Mouse (Mus musculus) liver, embryonic 11.5 days (tissue): ENCODE data around the gene Atad1. TPM values are rescaled to one million over a fixed set of nuclear protein-coding genes. Genes with fewer than 3 reads are reported as not detected.

Experiments
- ATAC-seq: fragments of 200-750 bp; cut with Nextera tagmentation; replicated peaks from 2 replicates; pipeline ENCODE4 v1.8.0; 2017; ENCODE audit warnings: moderate number of reproducible peaks, mild to moderate bottlenecking, moderate TSS enrichment, moderate library complexity; ENCODE audit not compliant: low FRiP score
- DNase-seq: peaks from one replicate; pipeline ENCODE4 v3.0.0-alpha.2; 2017; ENCODE audit warnings: low spot score
- H3K27ac ChIP-seq: fragments of 300-500 bp; sonication (generic); 2 replicates; pipeline ENCODE4 v1.5.1; 2014; ENCODE audit warnings: mild to moderate bottlenecking, low read depth, low read length, control low read depth
- H3K27me3 ChIP-seq: fragments of 300-500 bp; sonication (generic); replicated peaks from 2 replicates; pipeline ENCODE4 v1.6.1; 2014; ENCODE audit warnings: low read length, mixed read lengths; ENCODE audit not compliant: control insufficient read depth, insufficient read depth
- H3K36me3 ChIP-seq: fragments of 300-500 bp; sonication (generic); 2 replicates; pipeline ENCODE4 v1.6.1; 2014; ENCODE audit warnings: mild to moderate bottlenecking, low read length, moderate library complexity, mixed read lengths; ENCODE audit not compliant: control insufficient read depth, insufficient read depth
- H3K4me1 ChIP-seq: fragments of 300-500 bp; sonication (generic); replicated peaks from 2 replicates; pipeline ENCODE4 v1.6.1; 2014; ENCODE audit warnings: low read length, mixed read lengths; ENCODE audit not compliant: control insufficient read depth, insufficient read depth
- H3K4me2 ChIP-seq: fragments of 300-500 bp; sonication (generic); 2 replicates; pipeline ENCODE4 v1.6.1; 2014; ENCODE audit warnings: mild to moderate bottlenecking, control low read depth, moderate library complexity
- H3K4me3 ChIP-seq: fragments of 300-500 bp; sonication (generic); 2 replicates; pipeline ENCODE4 v1.5.1; 2014; ENCODE audit warnings: low read depth, low read length, control low read depth
- H3K9ac ChIP-seq: fragments of 300-500 bp; sonication (generic); 2 replicates; pipeline ENCODE4 v1.6.1; 2014; ENCODE audit warnings: low read depth, low read length, control low read depth
- H3K9me3 ChIP-seq: fragments of 300-500 bp; sonication (generic); 2 replicates; pipeline ENCODE4 v1.6.1; 2016; ENCODE audit warnings: low read length, inconsistent platforms, mixed read lengths; ENCODE audit not compliant: control insufficient read depth
- WGBS: fragments of 180-500 bp; shearing (Covaris S2); extraction: QIAGEN DNeasy Blood & Tissue Kit; methylation state at CpG from one replicate; pipeline ENCODE4 v1.1.7; 2014; 5-methylcytosine and 5-hydroxymethylcytosine counted together
- polyA plus RNA-seq: library from polyadenylated mRNA; unstranded; fragments of >200 nt; fragmentation: Nextera tagmentation; extraction: Ambion mirVana; gene quantifications from 2 replicates; pipeline ENCODE4 v1.2.1, GENCODE M21; 2014

Atad1 gene
- polyA plus RNA-seq, 1 experiment from 2014 or later: 58.6 TPM

DNA sequence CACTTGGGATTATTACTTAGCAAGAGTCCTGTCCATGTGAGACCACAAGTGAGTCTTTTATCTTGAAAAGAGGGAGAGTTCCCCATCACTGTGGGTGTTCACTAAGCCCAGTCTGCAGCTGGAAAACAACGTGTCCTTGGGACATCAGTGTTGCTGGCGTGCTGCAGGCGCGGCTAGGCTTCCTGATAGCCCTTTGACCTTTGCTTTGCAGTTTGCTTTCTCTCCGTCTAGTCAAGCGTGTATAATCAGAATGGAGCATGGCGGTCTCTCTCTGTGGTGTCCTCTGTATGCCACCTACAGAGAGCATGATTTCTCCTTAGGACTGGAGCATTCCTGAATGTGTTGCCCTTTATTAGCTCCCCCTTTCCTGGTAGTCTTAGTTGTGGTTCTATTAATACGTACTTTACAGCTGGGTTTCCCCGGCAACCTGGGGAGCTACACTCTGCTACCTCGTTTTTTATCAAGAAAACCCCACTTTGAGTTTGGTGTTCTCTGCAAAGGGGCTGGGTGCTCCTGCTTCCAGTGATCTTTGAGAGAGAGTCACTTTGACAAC lies 91.5 kb downstream of the Atad1 start:
- H3K36me3 ChIP-seq: no peaks in the 10 kb centered on the region
- ATAC-seq: peak; percentile 23; the same call in 1 of the 2 replicates
- peaks cover 2% of the 10 kb centered on the region; the same call in 1 of the 2 replicates for H3K4me1 ChIP-seq
- no peaks in the 10 kb centered on the region for H3K27me3 ChIP-seq
- H3K9me3 ChIP-seq: no peaks in the 10 kb centered on the region
- H3K27ac ChIP-seq: peak overlapping the region; percentile 53
- 63% methylated on average over 10 of the region's 10 CpGs for WGBS
- no peak for DNase-seq
- no peak overlapping the region for H3K4me3 ChIP-seq
- H3K4me2 ChIP-seq: no peak overlapping the region
- no peak overlapping the region for H3K9ac ChIP-seq

GRCm38 (mm10) chr19:32646382-32646781 lies 93.2 kb downstream of the Atad1 start:
- 84% methylated on average over 3 of the region's 3 CpGs for WGBS
- no peaks in the 10 kb centered on the region for H3K27me3 ChIP-seq
- H3K4me3 ChIP-seq: no peak overlapping the region
- no peak for ATAC-seq
- DNase-seq: no peak
- H3K9me3 ChIP-seq: no peaks in the 10 kb centered on the region
- H3K36me3 ChIP-seq: no peaks in the 10 kb centered on the region
- H3K9ac ChIP-seq: no peak overlapping the region
- no peak overlapping the region for H3K4me2 ChIP-seq
- H3K27ac ChIP-seq: no peak overlapping the region
- no peaks in the 10 kb centered on the region for H3K4me1 ChIP-seq

GRCm38 (mm10) chr19:32645939-32646338 lies 93.6 kb downstream of the Atad1 start:
- H3K36me3 ChIP-seq: no peaks in the 10 kb centered on the region
- no peaks in the 10 kb centered on the region for H3K27me3 ChIP-seq
- no peak for ATAC-seq
- no peak overlapping the region for H3K9ac ChIP-seq
- no peak overlapping the region for H3K4me2 ChIP-seq
- H3K9me3 ChIP-seq: no peaks in the 10 kb centered on the region
- no peaks in the 10 kb centered on the region for H3K4me1 ChIP-seq
- H3K4me3 ChIP-seq: no peak overlapping the region
- no peak for DNase-seq
- H3K27ac ChIP-seq: no peak overlapping the region
- WGBS: 89% methylated on average over 7 of the region's 7 CpGs

GRCm38 (mm10) chr19:32643642-32644041 lies 95.9 kb downstream of the Atad1 start:
- H3K9me3 ChIP-seq: no peaks in the 10 kb centered on the region
- no peak overlapping the region for H3K4me2 ChIP-seq
- no peak overlapping the region for H3K9ac ChIP-seq
- ATAC-seq: no peak
- DNase-seq: no peak
- no peak overlapping the region for H3K27ac ChIP-seq
- H3K36me3 ChIP-seq: no peaks in the 10 kb centered on the region
- no peak overlapping the region for H3K4me3 ChIP-seq
- WGBS: 88% methylated on average over 3 of the region's 3 CpGs
- no peaks in the 10 kb centered on the region for H3K27me3 ChIP-seq
- no peaks in the 10 kb centered on the region for H3K4me1 ChIP-seq

DNA sequence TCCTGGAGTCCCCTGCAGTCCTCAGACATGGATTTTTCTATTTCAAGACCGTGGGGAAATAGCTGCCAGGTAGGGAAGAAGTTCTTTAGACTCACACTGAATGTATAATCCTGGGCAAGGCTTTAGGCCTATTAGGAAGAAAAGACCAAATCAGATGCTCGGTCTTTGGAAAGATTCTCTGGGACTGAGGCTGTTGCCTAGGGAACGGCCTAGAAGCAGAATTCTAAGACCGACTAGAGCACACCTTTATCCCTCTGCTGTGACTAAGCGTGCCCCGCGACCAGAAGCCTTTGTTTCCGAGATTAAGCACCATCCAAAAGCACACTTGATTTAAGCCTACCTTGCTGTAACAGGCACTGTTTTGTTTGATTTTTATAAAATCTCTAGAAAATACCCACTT lies 97.6 kb downstream of the Atad1 start:
- Histone ChIP-seq H3K27me3 (no peaks in the 10 kb centered on the region), H3K9me3 (no peaks in the 10 kb centered on the region), H3K27ac (no peak overlapping the region), H3K36me3 (no peaks in the 10 kb centered on the region), H3K9ac (no peak overlapping the region), H3K4me2 (no peak overlapping the region), H3K4me3 (no peak overlapping the region), H3K4me1 (peaks cover 11% of the 10 kb centered on the region)
- 89% methylated on average over 8 of the region's 8 CpGs for WGBS
- no peak for ATAC-seq
- DNase-seq: no peak

DNA sequence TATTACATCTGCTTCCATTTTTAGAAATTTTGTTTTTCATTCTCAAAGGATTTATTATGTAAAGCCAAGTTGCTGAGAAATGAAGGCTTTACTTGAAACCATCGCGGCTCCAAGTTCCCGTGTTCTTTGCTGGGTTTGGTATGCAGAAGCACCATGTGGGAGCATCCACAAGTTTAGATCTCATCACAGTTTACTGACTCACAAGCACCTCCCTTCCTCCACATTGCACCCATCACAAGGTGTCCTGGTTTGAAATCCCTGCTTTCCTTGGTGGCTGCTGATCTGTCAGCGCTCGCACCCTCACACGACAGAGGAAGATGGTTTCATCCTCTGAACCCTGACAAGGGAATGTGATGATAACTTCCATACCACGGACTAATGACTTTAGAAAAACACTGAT lies 98.1 kb downstream of the Atad1 start:
- Histone ChIP-seq H3K4me3 (no peak overlapping the region), H3K4me2 (no peak overlapping the region), H3K9me3 (no peaks in the 10 kb centered on the region), H3K27me3 (no peaks in the 10 kb centered on the region), H3K27ac (no peak overlapping the region), H3K4me1 (peaks cover 11% of the 10 kb centered on the region), H3K36me3 (no peaks in the 10 kb centered on the region), H3K9ac (no peak overlapping the region)
- ATAC-seq (no peak), DNase-seq (no peak)
- WGBS: 90% methylated on average over 7 of the region's 7 CpGs

- no peak overlapping the region for H3K9ac ChIP-seq
- H3K27ac ChIP-seq: no peak overlapping the region
- peaks cover 11% of the 10 kb centered on the region for H3K4me1 ChIP-seq
- ATAC-seq (0 out of 2 replicates have a peak, but pooled peaks have one; percentile 41), DNase-seq (no peak)
- WGBS: 30% methylated on average over 13 of the region's 13 CpGs
- H3K27me3 ChIP-seq: no peaks in the 10 kb centered on the region
- no peaks in the 10 kb centered on the region for H3K9me3 ChIP-seq
- no peaks in the 10 kb centered on the region for H3K36me3 ChIP-seq
- no peak overlapping the region for H3K4me3 ChIP-seq
- peak overlapping the region; percentile 35 for H3K4me2 ChIP-seq
Observed at GRCm38 (mm10) chr19:32638276-32638903, 101.2 kb downstream of the Atad1 start.

DNA sequence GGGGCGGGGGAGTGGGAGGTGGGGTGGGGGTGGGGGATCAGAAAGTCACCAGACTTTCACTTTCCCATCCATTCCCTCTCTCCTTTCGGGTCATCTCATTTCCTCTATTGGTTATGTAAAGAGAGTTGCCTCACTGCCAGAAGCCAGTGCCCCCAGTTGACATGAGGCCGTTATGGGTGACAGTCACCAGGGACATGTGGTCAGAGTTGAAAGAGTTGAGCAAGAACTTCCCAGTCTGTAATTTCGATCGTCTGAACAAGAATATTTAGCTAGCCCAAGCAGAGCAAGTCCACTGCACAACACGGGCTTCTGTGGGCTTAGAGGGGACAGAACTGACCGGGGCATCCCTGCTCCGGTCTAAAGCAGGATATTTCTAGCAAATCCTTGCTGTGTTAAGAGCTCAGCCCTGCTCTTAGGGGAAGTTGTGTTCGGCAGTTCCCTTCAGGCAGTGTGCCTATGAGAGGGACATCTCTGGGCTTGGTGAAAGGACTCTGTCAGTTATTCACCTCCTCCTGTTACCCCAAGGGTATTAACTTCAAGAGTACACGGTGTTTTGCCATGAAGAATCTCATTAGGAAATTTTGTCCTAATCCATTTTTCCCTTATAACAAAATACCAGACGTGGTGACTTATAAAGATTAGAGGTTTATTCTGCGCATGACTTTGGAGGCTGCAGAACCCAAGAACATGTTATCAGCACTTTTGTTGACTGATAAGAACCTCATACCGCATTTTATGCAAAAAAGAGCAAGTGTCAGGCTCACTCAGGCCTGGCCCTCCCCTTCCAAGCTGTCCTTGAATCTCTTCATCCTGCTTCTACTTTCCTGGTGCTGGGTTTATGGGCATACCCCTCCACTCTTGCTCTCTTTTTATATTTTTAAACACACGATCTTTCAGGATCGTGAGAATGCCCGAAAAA lies 102.0 kb downstream of the Atad1 start:
- H3K4me1 ChIP-seq: peaks cover 11% of the 10 kb centered on the region
- peak overlapping the region; percentile 35 for H3K4me2 ChIP-seq
- no peaks in the 10 kb centered on the region for H3K27me3 ChIP-seq
- 0 out of 2 replicates have a peak overlapping the region, but pooled peaks have one; percentile 8 for H3K9ac ChIP-seq
- DNase-seq (no peak), ATAC-seq (peak; percentile 53)
- H3K9me3 ChIP-seq: no peaks in the 10 kb centered on the region
- peak overlapping the region; percentile 2; the same call in 1 of the 2 replicates for H3K27ac ChIP-seq
- WGBS: 35% methylated on average over 16 of the region's 16 CpGs
- no peak overlapping the region for H3K4me3 ChIP-seq
- H3K36me3 ChIP-seq: no peaks in the 10 kb centered on the region
